Mouse (Mus musculus) hindbrain, embryonic 16.5 days (tissue): ENCODE results near the gene Csn1s2a. TPM values are rescaled to one million over a fixed set of nuclear protein-coding genes. Genes with fewer than 3 reads are reported as not detected.
"Not testable (repeated sequence)": the region's sequence is repeated elsewhere in the genome, so short reads cannot be mapped to it uniquely, and the experiment has no call there.

Experiments used
- ATAC-seq: fragments of 200-750 bp; cut with Nextera tagmentation; 2 replicates; pipeline ENCODE4 v1.8.0; 2017; ENCODE audit warnings: moderate TSS enrichment, moderate library complexity
- H3K27ac ChIP-seq: fragments of 300-500 bp; sonication (generic); 2 replicates; pipeline ENCODE4 v1.5.1; 2014; ENCODE audit warnings: low read depth, mild to moderate bottlenecking, control low read depth, low read length, moderate library complexity
- H3K27me3 ChIP-seq: fragments of 300-500 bp; sonication (generic); replicated peaks from 2 replicates; pipeline ENCODE4 v1.6.1; 2014; ENCODE audit warnings: low read length; ENCODE audit not compliant: control insufficient read depth, insufficient read depth
- H3K36me3 ChIP-seq: fragments of 300-500 bp; sonication (generic); 2 replicates; pipeline ENCODE4 v1.6.1; 2014; ENCODE audit warnings: mild to moderate bottlenecking, low read length, moderate library complexity, mixed read lengths; ENCODE audit not compliant: control insufficient read depth, insufficient read depth
- H3K4me1 ChIP-seq: fragments of 300-500 bp; sonication (generic); 2 replicates; pipeline ENCODE4 v1.6.1; 2014; ENCODE audit warnings: low read depth, low read length; ENCODE audit not compliant: control insufficient read depth, insufficient read depth
- H3K4me2 ChIP-seq: fragments of 300-500 bp; sonication (generic); 2 replicates; pipeline ENCODE4 v1.6.1; 2014; ENCODE audit warnings: mild to moderate bottlenecking, low read length, control low read depth, moderate library complexity
- H3K4me3 ChIP-seq: fragments of 300-500 bp; sonication (generic); 2 replicates; pipeline ENCODE4 v1.5.1; 2014; ENCODE audit warnings: mild to moderate bottlenecking, low read length, control low read depth, moderate library complexity
- H3K9ac ChIP-seq: fragments of 300-500 bp; sonication (generic); 2 replicates; pipeline ENCODE4 v1.6.1; 2014; ENCODE audit warnings: low read depth, mild to moderate bottlenecking, control low read depth, low read length, moderate library complexity
- H3K9me3 ChIP-seq: fragments of 300-500 bp; sonication (generic); 2 replicates; pipeline ENCODE4 v1.6.1; 2014; ENCODE audit warnings: mild to moderate bottlenecking, low read length, moderate library complexity; ENCODE audit not compliant: control insufficient read depth
- WGBS: fragments of 180-500 bp; shearing (Covaris S2); extraction: QIAGEN DNeasy Blood & Tissue Kit; methylation state at CpG from one replicate; pipeline ENCODE4 v1.1.7; 2014; 5-methylcytosine and 5-hydroxymethylcytosine counted together
- polyA plus RNA-seq: library from polyadenylated mRNA; unstranded; fragments of >200 nt; fragmentation: Nextera tagmentation; extraction: Ambion mirVana; gene quantifications from 2 replicates; pipeline ENCODE4 v1.2.1, GENCODE M21; 2015

The Csn1s2a gene
- polyA plus RNA-seq: not detected in 2 replicates

DNA sequence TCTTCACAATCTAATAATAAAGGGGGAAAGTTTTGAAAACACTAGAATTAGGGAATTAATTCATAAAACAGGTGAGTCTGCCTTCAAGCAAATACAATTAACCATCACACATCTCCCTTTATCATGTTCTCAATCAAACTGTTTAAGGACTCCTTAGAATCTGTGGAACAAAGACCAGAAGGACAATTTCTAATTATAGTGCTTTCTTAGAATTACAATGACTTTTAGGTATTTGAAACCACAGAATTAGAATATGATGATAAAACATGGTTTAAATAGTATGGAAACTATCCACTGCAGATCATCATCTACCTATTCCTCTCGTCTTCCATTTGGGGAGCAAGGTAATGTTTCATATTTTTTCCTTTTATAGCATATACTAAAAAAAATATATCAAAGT is at the start of gene Csn1s2a:
Gene Csn1s2a (plus strand): TSS at position 301 of the 400 bp plus-strand sequence.
- Histone ChIP-seq H3K9ac (no peak within 1 kb of the TSS), H3K4me2 (no peak within 1 kb of the TSS), H3K9me3 (no peaks in the 10 kb centered on the region), H3K27me3 (no peaks in the 10 kb centered on the region), H3K27ac (no peak within 1 kb of the TSS), H3K4me3 (no peak within 1 kb of the TSS), H3K4me1 (no peaks in the 10 kb centered on the region), H3K36me3 (no peaks in the 10 kb centered on the region)
- ATAC-seq: no peak
- 87% methylated on average over 1 of the region's 1 CpGs for WGBS

DNA sequence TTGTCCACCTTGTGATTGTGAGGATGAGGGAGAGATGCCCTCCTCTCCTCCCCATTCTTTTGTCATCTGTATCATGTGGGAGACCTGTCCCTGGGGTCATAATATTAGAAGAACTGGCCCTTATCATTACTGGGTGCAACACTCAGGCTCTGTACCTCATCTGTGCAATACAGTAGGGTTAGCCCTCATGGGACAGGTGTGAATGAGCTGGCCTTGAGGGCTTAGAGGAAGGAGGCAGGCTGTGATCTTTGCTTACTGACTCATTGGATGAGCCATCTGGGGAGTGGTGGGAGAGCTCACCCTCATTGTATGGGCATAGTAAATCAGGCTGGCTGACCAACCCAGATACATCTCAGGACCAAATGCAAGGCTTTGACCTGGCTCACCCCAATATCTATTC is 39.5 kb upstream of the Csn1s2a start:
- no peaks in the 10 kb centered on the region for H3K27me3 ChIP-seq
- no peak overlapping the region for H3K4me2 ChIP-seq
- H3K36me3 ChIP-seq: no peaks in the 10 kb centered on the region
- H3K4me1 ChIP-seq: no peaks in the 10 kb centered on the region
- no peaks in the 10 kb centered on the region for H3K9me3 ChIP-seq
- no peak for ATAC-seq
- no peak overlapping the region for H3K27ac ChIP-seq
- no peak overlapping the region for H3K4me3 ChIP-seq
- H3K9ac ChIP-seq: no peak overlapping the region

DNA sequence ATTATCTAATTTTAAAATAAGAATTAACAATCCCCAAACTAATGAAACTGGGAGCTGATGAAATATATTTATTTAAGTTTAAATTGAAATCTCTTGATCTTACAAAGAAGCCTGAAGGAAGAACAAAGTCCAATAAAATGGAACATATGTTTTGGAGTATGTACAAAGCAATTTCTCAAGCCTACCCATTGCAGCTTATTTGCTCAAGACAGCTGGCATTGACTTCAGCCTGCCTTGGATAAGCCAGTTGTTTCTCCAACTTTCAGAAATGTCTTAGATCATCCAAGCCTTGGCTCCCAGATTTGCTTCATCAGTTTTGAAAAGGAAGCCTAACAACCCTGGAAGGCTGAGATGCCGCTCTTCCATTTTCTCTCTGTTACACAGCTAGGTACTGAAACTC is 20.9 kb upstream of the Csn1s2a start:
- Histone ChIP-seq H3K4me2 (no peak overlapping the region), H3K27ac (no peak overlapping the region), H3K9me3 (no peaks in the 10 kb centered on the region), H3K4me1 (no peaks in the 10 kb centered on the region), H3K27me3 (no peaks in the 10 kb centered on the region), H3K9ac (no peak overlapping the region), H3K36me3 (no peaks in the 10 kb centered on the region), H3K4me3 (no peak overlapping the region)
- WGBS: 78% methylated on average over 1 of the region's 1 CpGs
- no peak for ATAC-seq

DNA sequence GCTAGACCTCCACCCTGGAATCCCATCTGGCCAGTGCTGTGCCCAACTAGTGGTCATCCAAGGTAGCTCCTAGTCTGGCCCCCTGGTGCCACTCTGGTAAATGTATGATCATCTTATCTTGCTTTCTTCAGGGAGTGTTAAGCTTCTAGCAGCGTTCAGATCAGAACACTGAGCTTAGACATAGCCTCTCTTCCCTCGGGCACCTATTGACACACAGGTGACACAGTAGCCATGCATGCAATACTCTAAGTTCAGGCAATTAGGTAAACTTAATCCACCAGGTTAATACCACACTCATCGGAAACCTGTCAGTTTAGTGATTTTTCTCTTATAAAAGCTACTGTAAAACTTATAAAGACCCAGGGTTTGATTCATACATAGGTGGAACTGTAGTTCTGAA is 9.8 kb upstream of the Csn1s2a start:
- ATAC-seq: no peak
- no peaks in the 10 kb centered on the region for H3K4me1 ChIP-seq
- no peak overlapping the region for H3K4me3 ChIP-seq
- no peaks in the 10 kb centered on the region for H3K9me3 ChIP-seq
- no peak overlapping the region for H3K27ac ChIP-seq
- H3K27me3 ChIP-seq: no peaks in the 10 kb centered on the region
- 92% methylated on average over 3 of the region's 3 CpGs for WGBS
- no peak overlapping the region for H3K4me2 ChIP-seq
- H3K9ac ChIP-seq: no peak overlapping the region
- H3K36me3 ChIP-seq: no peaks in the 10 kb centered on the region

DNA sequence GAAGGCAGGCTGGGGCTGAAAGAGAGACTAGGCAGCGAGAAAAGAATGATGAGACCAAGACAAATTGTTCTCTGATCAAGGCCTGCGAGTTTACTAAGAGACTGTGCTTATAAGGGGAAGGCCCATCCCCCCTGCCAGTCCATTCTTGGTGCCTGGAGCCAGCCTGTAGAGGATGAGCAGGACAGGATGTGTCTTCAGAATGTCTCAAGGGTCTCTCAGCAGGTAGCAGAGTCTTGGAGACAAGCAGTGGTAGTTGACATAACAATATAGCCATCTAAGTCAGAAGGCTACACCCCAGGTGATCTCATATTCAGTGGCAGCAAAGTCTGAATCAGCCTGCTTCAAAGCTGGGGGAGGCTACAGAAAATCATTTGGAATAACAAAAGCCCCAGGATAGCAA is 2.2 kb upstream of the Csn1s2a start:
- not testable (repeated sequence) for H3K9me3 ChIP-seq, H3K27me3 ChIP-seq, H3K4me2 ChIP-seq, H3K9ac ChIP-seq, H3K4me1 ChIP-seq, ATAC-seq, H3K36me3 ChIP-seq, H3K27ac ChIP-seq, H3K4me3 ChIP-seq
- 21% methylated on average over 2 of the region's 2 CpGs for WGBS

DNA sequence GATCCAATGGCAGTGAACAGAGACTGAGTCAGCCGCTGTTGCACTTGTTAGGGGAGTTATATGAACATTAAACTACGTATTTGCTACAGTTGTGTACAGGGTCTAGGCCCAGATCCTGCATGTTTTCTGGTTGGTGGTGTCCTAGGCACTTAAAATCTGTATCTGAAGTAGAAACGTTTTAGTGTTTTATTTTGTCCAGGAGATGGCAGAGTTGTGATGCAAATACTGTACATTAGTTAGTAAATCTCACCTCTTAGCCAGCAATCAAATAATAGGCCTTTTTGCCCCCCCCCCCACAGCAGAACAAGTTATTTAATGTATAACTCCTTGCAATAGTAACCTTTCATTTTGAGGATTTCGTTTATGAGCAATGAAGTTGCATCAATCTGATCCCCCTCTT is 8.4 kb downstream of the Csn1s2a start:
- no peaks in the 10 kb centered on the region for H3K4me1 ChIP-seq
- H3K9me3 ChIP-seq: no peaks in the 10 kb centered on the region
- H3K4me3 ChIP-seq: no peak overlapping the region
- H3K27me3 ChIP-seq: no peaks in the 10 kb centered on the region
- WGBS: 57% methylated on average over 4 of the region's 4 CpGs
- H3K4me2 ChIP-seq: no peak overlapping the region
- H3K9ac ChIP-seq: no peak overlapping the region
- no peak overlapping the region for H3K27ac ChIP-seq
- no peak; the same call in 1 of the 2 replicates for ATAC-seq
- no peaks in the 10 kb centered on the region for H3K36me3 ChIP-seq

DNA sequence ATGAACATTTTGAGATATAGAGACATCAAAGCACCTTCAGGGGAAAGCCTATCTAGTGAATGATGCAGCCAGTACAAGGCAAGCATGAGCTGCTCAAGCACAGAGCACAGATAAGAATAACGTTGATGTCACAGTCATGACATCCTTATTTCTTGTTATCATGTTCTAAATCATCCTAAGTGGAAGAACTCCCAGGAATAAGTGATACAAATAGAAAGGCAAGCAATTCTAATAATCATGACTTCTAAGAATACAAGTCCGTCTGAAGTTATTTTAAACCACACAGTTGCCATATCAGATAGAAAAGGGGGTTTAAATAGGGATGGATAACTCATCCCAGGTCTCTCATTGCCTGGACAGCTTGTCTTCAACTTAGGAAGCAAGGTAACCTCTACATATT is 33.4 kb downstream of the Csn1s2a start, which contains the start of gene Csn1s2b:
Gene Csn1s2b (plus strand): TSS at position 301 of the 400 bp plus-strand sequence.
- no peaks in the 10 kb centered on the region for H3K27me3 ChIP-seq
- H3K4me3 ChIP-seq: no peak within 1 kb of the TSS
- no peaks in the 10 kb centered on the region for H3K4me1 ChIP-seq
- no peak within 1 kb of the TSS for H3K27ac ChIP-seq
- 76% methylated on average over 2 of the region's 2 CpGs for WGBS
- no peaks in the 10 kb centered on the region for H3K9me3 ChIP-seq
- ATAC-seq: no peak
- H3K36me3 ChIP-seq: no peaks in the 10 kb centered on the region
- no peak within 1 kb of the TSS for H3K4me2 ChIP-seq
- no peak within 1 kb of the TSS for H3K9ac ChIP-seq

DNA sequence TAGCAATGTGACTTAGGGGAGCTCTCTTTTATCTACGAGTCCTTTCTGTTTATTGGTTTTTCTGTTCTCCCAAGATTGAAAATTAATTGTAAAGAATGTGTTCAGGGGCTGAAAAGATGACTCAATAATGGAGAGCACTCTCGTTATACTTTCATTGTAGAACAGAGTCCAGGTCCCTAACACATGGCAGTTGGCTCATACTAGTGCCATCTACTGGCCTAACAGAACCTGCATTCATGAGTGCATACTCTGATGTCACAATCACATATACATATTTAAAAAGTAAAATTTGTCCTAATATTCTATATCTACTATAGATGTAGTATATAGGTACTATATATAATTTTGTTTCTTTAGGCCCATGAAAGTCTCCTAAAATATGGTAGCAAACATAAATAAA is 34.9 kb downstream of the Csn1s2a start:
- no peak for ATAC-seq
- no peak overlapping the region for H3K4me3 ChIP-seq
- no peaks in the 10 kb centered on the region for H3K4me1 ChIP-seq
- H3K9me3 ChIP-seq: no peaks in the 10 kb centered on the region
- no peaks in the 10 kb centered on the region for H3K27me3 ChIP-seq
- no peak overlapping the region for H3K27ac ChIP-seq
- no peak overlapping the region for H3K4me2 ChIP-seq
- WGBS: 68% methylated on average over 2 of the region's 2 CpGs
- no peaks in the 10 kb centered on the region for H3K36me3 ChIP-seq
- H3K9ac ChIP-seq: no peak overlapping the region

DNA sequence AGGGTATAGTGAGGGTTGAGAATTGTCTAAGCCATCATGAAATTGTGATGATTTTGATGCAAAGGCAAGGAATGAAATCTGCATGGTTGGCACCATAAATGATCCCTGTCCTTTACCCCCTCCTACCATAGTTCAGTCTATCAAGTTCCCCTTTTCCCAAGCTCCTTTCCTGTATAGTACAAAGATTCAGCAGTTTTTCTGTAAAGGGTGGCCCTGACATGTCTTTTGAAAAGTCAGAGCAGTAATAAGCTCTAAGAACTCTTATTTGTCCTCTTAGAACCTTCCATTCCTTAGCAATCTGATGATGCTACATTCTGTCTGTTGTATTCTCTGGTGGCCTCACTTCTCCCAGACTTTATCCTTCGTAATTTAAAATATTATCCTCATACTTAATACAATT is 51.0 kb downstream of the Csn1s2a start, which contains the start of gene Prr27:
Gene Prr27 (plus strand): TSS at position 301 of the 400 bp plus-strand sequence.
- no peaks in the 10 kb centered on the region for H3K9me3 ChIP-seq
- WGBS: 77% methylated on average over 1 of the region's 1 CpGs
- no peak within 1 kb of the TSS for H3K4me3 ChIP-seq
- H3K4me1 ChIP-seq: no peaks in the 10 kb centered on the region
- H3K27me3 ChIP-seq: no peaks in the 10 kb centered on the region
- H3K36me3 ChIP-seq: no peaks in the 10 kb centered on the region
- H3K4me2 ChIP-seq: no peak within 1 kb of the TSS
- no peak within 1 kb of the TSS for H3K27ac ChIP-seq
- no peak within 1 kb of the TSS for H3K9ac ChIP-seq
- no peak for ATAC-seq
